Mouse (Mus musculus): ENCODE results near the gene Sec11a.

DNA sequence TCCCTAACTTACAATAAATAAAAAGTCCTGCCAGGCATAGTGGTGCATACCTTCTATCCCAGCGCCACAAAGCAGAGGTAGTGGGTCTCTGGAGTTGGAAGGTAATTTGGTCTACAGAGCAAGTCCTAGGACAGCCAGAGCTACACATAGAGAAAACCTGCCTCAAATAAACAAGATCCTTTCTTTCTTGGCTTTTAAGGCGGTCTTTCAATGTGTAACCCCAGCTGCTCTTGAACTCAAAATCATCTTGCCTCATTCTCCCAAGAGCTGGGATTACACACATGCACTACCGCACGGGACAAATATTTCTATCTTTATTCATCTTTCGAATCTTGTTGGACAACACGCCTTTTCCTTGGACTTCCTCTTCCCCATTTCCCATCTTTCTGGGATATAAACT lies 44.5 kb upstream of the Sec11a start:
- TF ChIP-seq POLR2A (IDR thresholded peaks at IDR 0.05; ENCODE audit: borderline replicate concordance, extremely low read depth, low read depth, low read length), result no peak
- no peak for TF ChIP-seq CTCF (IDR thresholded peaks at IDR 0.05; ENCODE audit: insufficient read depth, low read length)

Data from lung, adult 2 months (tissue).